Mouse (Mus musculus): ENCODE results near the gene Dppa3. TPM values are rescaled to one million over a fixed set of nuclear protein-coding genes. Genes with fewer than 3 reads are reported as not detected.

Gene Dppa3
- not detected for total RNA-seq (2021)

- no peak for DNase-seq (ENCODE audit: extremely low spot score in 1 of 2, low spot score in 1 of 2)
Measured at GRCm38 (mm10) chr6:122626110-122626509, at the start of gene Dppa3. Gene Dppa3 (plus strand): TSS chr6:122626410.

DNA sequence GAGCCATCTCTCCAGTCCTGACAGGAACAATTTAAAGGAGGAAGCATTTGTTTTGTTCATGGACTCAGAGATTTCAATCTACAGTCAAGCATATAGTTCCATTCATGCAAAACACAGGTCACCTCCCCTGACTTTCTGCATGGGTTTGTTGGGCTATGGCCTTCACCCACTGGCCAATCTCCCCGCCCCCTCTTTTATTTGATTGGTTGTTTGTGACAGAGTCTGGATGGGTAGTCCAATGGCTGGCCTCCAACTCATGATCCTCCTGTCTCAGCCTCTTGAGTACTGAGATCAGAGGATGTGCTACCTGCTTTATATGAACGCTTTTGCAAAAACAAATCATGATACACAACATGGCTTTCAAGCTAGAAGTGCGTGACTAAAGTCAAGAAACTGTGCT is 49.2 kb upstream of the Dppa3 start:
- DNase-seq (ENCODE audit: extremely low spot score in 1 of 2, low spot score in 1 of 2) = no peak

DNA sequence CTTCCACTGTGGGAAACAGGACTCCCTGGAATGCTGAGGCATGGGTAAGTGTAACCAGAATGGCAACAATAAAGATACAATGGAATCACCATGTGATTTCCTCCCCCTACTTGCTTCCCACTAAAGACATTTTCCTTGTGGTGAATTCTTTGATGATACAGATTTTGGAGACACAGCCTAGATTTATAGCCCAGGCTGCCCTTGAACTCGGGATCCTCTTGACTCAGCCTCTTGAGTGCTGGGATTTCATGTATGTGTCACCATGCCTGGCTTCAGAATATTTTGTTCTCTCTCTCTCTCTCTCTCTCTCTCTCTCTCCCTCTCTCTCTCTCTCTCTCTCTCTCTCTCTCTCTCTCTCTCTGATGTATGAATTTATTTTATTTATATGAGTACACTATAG is 47.1 kb upstream of the Dppa3 start:
- no peak for DNase-seq (ENCODE audit: extremely low spot score in 1 of 2, low spot score in 1 of 2)

GRCm38 (mm10) chr6:122591027-122591758 is 35.0 kb upstream of the Dppa3 start:
- DNase-seq (ENCODE audit: extremely low spot score in 1 of 2, low spot score in 1 of 2) = no peak

- no peak for DNase-seq (ENCODE audit: extremely low spot score in 1 of 2, low spot score in 1 of 2)
Measured at GRCm38 (mm10) chr6:122592905-122593304, 33.3 kb upstream of the Dppa3 start.

DNA sequence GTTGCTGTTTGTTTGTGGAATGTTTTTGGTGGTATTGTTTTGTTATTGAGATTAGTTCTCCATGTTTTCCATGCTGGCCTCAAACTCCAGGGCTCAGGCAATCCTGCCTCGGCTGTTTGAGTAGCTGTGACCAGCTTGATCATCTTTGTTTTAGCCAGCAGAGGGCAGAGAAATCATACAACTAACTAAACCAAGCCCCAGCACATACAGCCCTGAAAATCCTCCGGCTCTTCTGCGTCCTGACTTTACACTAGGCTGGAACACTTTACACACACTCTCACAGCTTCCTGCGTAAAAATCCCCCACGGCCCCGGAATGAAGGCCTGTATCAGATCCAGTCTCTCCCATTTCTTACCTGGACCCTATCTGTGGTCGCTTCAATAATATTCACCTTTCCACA is 30.6 kb upstream of the Dppa3 start:
- no peak for DNase-seq (ENCODE audit: extremely low spot score in 1 of 2, low spot score in 1 of 2)

DNA sequence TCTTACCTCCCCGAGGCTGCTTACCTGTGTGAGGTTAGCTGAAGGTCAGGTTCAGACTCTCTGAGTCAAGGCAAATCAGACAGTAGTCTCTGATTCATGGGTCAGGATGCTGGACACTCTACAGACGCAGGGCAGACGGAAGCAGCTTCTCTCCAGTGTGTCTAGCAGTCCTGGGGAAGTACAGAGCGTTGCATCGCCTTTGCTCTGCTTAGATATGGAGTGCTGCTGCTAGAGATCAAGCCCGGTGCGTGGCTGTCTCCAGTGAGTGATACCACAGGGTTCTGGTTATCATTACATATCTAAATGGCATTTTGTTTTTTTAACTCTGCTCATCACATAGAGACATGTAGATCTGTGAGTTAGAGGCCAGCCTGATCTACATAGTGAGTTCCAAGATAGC is 29.6 kb upstream of the Dppa3 start:
- DNase-seq (ENCODE audit: extremely low spot score in 1 of 2, low spot score in 1 of 2) = no peak

DNA sequence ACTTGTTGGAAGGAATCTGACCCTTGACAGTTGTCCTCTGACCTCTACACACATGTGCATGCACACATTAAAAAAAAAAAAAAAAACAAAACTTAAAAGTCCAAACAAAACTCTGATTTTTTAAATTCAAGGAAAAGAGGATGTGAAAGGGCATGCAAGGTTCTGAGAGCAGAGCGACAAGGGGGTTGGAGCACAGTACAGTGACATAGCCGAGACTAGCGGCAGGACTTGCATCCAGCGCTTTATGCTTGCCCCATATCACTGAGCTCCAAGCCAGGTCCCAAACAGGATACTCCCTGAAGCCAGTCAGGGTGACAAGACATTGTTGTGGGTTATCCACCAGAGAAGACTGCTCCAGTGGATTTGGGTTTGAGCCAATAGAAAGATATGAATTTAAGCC is 28.2 kb upstream of the Dppa3 start:
- DNase-seq (ENCODE audit: extremely low spot score in 1 of 2, low spot score in 1 of 2) = no peak

- DNase-seq (ENCODE audit: extremely low spot score in 1 of 2, low spot score in 1 of 2) = no peak
Measured at GRCm38 (mm10) chr6:122598436-122598835, 27.8 kb upstream of the Dppa3 start.

- DNase-seq (ENCODE audit: extremely low spot score in 1 of 2, low spot score in 1 of 2) = no peak
Measured at GRCm38 (mm10) chr6:122599054-122599737, 27.0 kb upstream of the Dppa3 start.

- DNase-seq (ENCODE audit: extremely low spot score in 1 of 2, low spot score in 1 of 2) = no peak
Measured at GRCm38 (mm10) chr6:122600066-122600646, 26.1 kb upstream of the Dppa3 start.

DNA sequence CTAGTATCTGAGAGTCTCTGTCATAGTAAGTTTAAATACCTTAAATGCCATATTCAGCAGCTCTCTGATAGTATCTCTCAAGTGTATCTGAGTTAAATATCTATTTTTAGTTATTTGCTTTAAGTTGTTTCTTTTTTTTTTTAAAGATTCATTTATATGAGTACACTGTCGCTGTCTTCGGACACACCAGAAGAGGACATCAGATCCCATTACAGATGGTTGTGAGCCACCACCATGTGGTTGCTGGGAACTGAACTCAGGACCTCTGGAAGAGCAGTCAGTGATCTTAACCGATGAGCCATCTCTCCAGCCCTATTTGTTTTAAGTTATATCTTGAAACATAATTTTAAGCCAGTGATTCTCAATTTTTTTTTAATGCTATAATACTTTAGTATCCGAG is 25.2 kb upstream of the Dppa3 start:
- no peak for DNase-seq (ENCODE audit: extremely low spot score in 1 of 2, low spot score in 1 of 2)

- DNase-seq (ENCODE audit: extremely low spot score in 1 of 2, low spot score in 1 of 2) = no peak
Measured at GRCm38 (mm10) chr6:122601615-122602014, 24.6 kb upstream of the Dppa3 start.

- DNase-seq (ENCODE audit: extremely low spot score in 1 of 2, low spot score in 1 of 2) = peak; percentile 8 to 23
Measured at GRCm38 (mm10) chr6:122602242-122602991, 23.8 kb upstream of the Dppa3 start, which contains the start of gene Apobec1. Gene Apobec1 (minus strand): TSS chr6:122602444.

- no peak for DNase-seq (ENCODE audit: extremely low spot score in 1 of 2, low spot score in 1 of 2)
Measured at GRCm38 (mm10) chr6:122602992-122603322, 23.3 kb upstream of the Dppa3 start.

GRCm38 (mm10) chr6:122604260-122604659 is 21.9 kb upstream of the Dppa3 start:
- DNase-seq (ENCODE audit: extremely low spot score in 1 of 2, low spot score in 1 of 2) = no peak

DNA sequence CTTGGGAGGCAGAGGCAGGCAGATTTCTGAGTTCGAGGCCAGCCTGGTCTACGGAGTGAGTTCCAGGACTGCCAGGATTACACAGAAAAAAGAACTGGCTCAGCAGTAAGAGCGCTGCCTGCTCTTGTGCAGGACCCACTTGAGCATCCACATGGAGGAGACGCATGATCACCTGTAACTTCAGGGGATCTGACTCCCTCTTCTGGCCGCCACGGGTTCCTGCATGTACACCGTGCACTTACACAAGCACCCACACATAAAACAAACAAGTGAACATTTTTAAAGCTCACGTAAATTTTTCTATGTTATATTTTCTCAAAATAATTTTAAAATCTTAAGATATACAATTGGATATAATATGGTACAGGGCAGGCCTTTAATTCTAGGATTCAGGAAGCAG is 20.7 kb upstream of the Dppa3 start:
- no peak for DNase-seq (ENCODE audit: extremely low spot score in 1 of 2, low spot score in 1 of 2)

DNA sequence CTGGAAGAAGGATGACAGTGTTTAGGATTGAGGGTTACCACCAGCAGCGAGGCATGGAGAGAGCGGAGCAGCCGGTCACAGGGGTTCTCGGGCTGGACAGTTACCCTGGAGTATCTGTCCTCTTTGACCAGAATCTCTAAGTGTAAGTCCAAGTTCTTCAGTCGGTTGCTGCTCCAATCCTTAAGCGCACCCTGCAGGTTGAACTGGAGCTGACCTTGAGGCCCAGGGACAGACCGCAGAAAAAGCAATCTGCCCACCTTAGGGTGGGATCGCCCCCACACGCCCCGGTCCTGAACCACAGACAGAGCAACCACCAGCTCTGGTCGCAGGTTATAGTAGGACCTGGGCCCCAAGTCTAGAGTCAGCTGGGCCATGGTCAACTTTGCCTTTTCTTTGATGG is 19.5 kb upstream of the Dppa3 start:
- no peak for DNase-seq (ENCODE audit: extremely low spot score in 1 of 2, low spot score in 1 of 2)

DNA sequence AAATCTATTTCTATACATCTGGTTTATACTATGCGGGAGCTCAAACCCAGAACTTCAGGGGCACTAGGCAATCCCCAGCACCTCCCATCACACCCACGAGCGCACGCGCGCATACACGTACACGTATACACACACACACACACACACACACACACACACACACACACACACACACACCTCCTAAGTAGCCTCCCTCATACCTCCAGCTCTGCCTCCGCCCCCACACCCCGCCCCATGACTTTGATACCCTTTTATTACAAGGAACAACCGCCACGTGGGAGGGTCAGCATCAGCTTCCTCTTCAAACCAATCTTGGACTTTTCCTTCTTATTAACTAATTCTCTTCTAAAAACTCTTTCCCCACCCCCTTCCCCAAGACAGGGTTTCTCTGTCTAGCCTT is 18.5 kb upstream of the Dppa3 start:
- no peak for DNase-seq (ENCODE audit: extremely low spot score in 1 of 2, low spot score in 1 of 2)

GRCm38 (mm10) chr6:122608434-122609376 is 17.5 kb upstream of the Dppa3 start:
- DNase-seq (ENCODE audit: extremely low spot score in 1 of 2, low spot score in 1 of 2) = no peak
